Mouse (Mus musculus) MEL (cell line): ENCODE results near the gene Uncx. TPM values are rescaled to one million over a fixed set of nuclear protein-coding genes. Genes with fewer than 3 reads are reported as not detected.

Source experiments
- DNase-seq: peaks from one replicate; pipeline ENCODE4 v3.0.0; 2011; ENCODE audit warnings: low read depth, low spot score
- H3K27ac ChIP-seq: 2 replicates; pipeline ENCODE4 v1.5.1; 2012; ENCODE audit warnings: low read depth, mild to moderate bottlenecking, control low read depth, low read length, moderate library complexity; ENCODE audit not compliant: control insufficient read depth
- H3K27me3 ChIP-seq, 2 experiments: fragments of 150-350 bp in 1 of 2; sonication (generic) in 1 of 2; 2 replicates each; pipeline ENCODE4 v1.6.1; 2012; ENCODE audit warnings: low read length in 2 of 2, mild to moderate bottlenecking in 2 of 2, improper control_type of control experiment in 1 of 2, moderate library complexity in 1 of 2; ENCODE audit not compliant: insufficient read depth in 2 of 2, control insufficient read depth in 1 of 2
- H3K36me3 ChIP-seq, 2 experiments: 2 replicates each; pipeline ENCODE4 v1.6.1; 2012 to 2014; ENCODE audit warnings: low read length in 2 of 2, improper control_type of control experiment in 1 of 2, inconsistent platforms in 1 of 2, mild to moderate bottlenecking in 1 of 2; ENCODE audit not compliant: insufficient read depth in 2 of 2, control insufficient read depth in 1 of 2
- H3K4me1 ChIP-seq, 2 experiments: fragments of 150-350 bp in 1 of 2; sonication (generic) in 1 of 2; 2 replicates each; pipeline ENCODE4 v1.6.1; 2012; ENCODE audit warnings: low read length in 2 of 2, improper control_type of control experiment in 1 of 2, mild to moderate bottlenecking in 1 of 2; ENCODE audit not compliant: insufficient read depth in 2 of 2, control insufficient read depth in 1 of 2
- H3K4me3 ChIP-seq, 2 experiments: fragments of 150-350 bp in 1 of 2; sonication (generic) in 1 of 2; 2 replicates each; pipeline ENCODE4 v1.5.1; 2012; ENCODE audit warnings: low read depth in 2 of 2, low read length in 2 of 2, mild to moderate bottlenecking in 2 of 2, moderate library complexity in 2 of 2, control low read depth in 1 of 2, improper control_type of control experiment in 1 of 2; ENCODE audit not compliant: control insufficient read depth in 1 of 2, insufficient read depth in 1 of 2
- H3K79me2 ChIP-seq: 2 replicates; pipeline ENCODE4 v1.6.1; 2012; ENCODE audit warnings: mild to moderate bottlenecking, low read length, moderate library complexity; ENCODE audit not compliant: control insufficient read depth, poor library complexity, insufficient read depth
- H3K9ac ChIP-seq: 2 replicates; pipeline ENCODE4 v1.6.1; 2012; ENCODE audit warnings: low read depth, mild to moderate bottlenecking, control low read depth, low read length, moderate library complexity; ENCODE audit not compliant: control insufficient read depth, poor library complexity, severe bottlenecking
- H3K9me3 ChIP-seq: fragments of 150-350 bp; sonication (generic); replicated peaks from 2 replicates; pipeline ENCODE4 v1.6.1; 2012; ENCODE audit warnings: mild to moderate bottlenecking, low read length, improper control_type of control experiment, moderate library complexity; ENCODE audit not compliant: insufficient read depth
- BHLHE40 ChIP-seq: IDR thresholded peaks from 2 replicates; pipeline ENCODE4 v1.6.1; 2012; ENCODE audit warnings: low read depth, mild to moderate bottlenecking, inconsistent platforms, low read length, improper control_type of control experiment, borderline replicate concordance
- CTCF ChIP-seq, 3 experiments: IDR thresholded peaks in 2 of 3; conservative IDR thresholded peaks in 1 of 3; 2 replicates each; pipeline ENCODE4 v1.5.1; 2011 to 2012; ENCODE audit warnings: low read length in 3 of 3, low read depth in 2 of 3, mild to moderate bottlenecking in 2 of 3, improper control_type of control experiment in 1 of 3, inconsistent platforms in 1 of 3, mixed read lengths in 1 of 3, moderate library complexity in 1 of 3; ENCODE audit not compliant: control insufficient read depth in 1 of 3, insufficient read depth in 1 of 3, poor library complexity in 1 of 3, severe bottlenecking in 1 of 3
- ELF1 ChIP-seq: IDR thresholded peaks from 2 replicates; pipeline ENCODE4 v1.6.1; 2014; ENCODE audit warnings: low read depth, mild to moderate bottlenecking, inconsistent platforms, low read length, improper control_type of control experiment, moderate library complexity
- EP300 ChIP-seq, 2 experiments: IDR thresholded peaks; 2 replicates each; pipeline ENCODE4 v1.6.1; 2011; ENCODE audit warnings: improper control_type of control experiment in 2 of 2, low read length in 2 of 2, low read depth in 1 of 2, mild to moderate bottlenecking in 1 of 2
- ETS1 ChIP-seq: IDR thresholded peaks from 2 replicates; pipeline ENCODE4 v1.6.1; 2012; ENCODE audit warnings: low read depth, mild to moderate bottlenecking, inconsistent platforms, low read length, improper control_type of control experiment, moderate library complexity
- MEF2A ChIP-seq: IDR thresholded peaks from 2 replicates; pipeline ENCODE4 v1.6.1; 2014; ENCODE audit warnings: low read depth, mild to moderate bottlenecking, inconsistent platforms, low read length, improper control_type of control experiment; ENCODE audit not compliant: poor library complexity, insufficient replicate concordance, severe bottlenecking; ENCODE audit errors: extremely low read depth
- NRF1 ChIP-seq: IDR thresholded peaks from 2 replicates; pipeline ENCODE4 v1.6.1; 2014; ENCODE audit warnings: low read depth, mild to moderate bottlenecking, inconsistent platforms, low read length, improper control_type of control experiment, moderate library complexity; ENCODE audit not compliant: poor library complexity, insufficient read depth, severe bottlenecking
- SMC3 ChIP-seq: IDR thresholded peaks from 2 replicates; pipeline ENCODE4 v1.6.1; 2011; ENCODE audit warnings: low read depth, low read length, improper control_type of control experiment
- TAL1 ChIP-seq: IDR thresholded peaks from 2 replicates; pipeline ENCODE4 v1.6.1; 2012; ENCODE audit warnings: mild to moderate bottlenecking, inconsistent platforms, low read length, moderate library complexity, mixed read lengths
- UBTF ChIP-seq: IDR thresholded peaks from 2 replicates; pipeline ENCODE4 v1.6.1; 2012; ENCODE audit warnings: low read depth, mild to moderate bottlenecking, inconsistent platforms, low read length, improper control_type of control experiment, moderate library complexity, borderline replicate concordance; ENCODE audit not compliant: insufficient read depth
- USF1 ChIP-seq: IDR thresholded peaks from 2 replicates; pipeline ENCODE4 v1.6.1; 2014; ENCODE audit warnings: low read depth, mild to moderate bottlenecking, inconsistent platforms, low read length, improper control_type of control experiment, moderate library complexity
- ZC3H11A ChIP-seq: IDR thresholded peaks from 2 replicates; pipeline ENCODE4 v1.6.1; 2012; ENCODE audit warnings: low read depth, mild to moderate bottlenecking, inconsistent platforms, low read length, improper control_type of control experiment
- polyA plus RNA-seq, 2 experiments: library from polyadenylated mRNA; stranded (reverse) in 1 of 2; unstranded in 1 of 2; fragments of >175 nt in 1 of 2; fragments of >200 nt in 1 of 2; gene quantifications; 2 replicates each; pipeline versions ENCODE4 v1.2.1 to v1.2.4; 2012; ENCODE audit warnings: low replicate concordance in 2 of 2, low read depth in 1 of 2; ENCODE audit not compliant: insufficient read length in 2 of 2, insufficient read depth in 1 of 2, missing spikeins in 1 of 2
- total RNA-seq: library from RNA; depleted of rRNA; stranded (reverse); fragments of 300-350 nt; gene quantifications from 2 replicates; pipeline ENCODE4 v1.2.3, GENCODE M21; 2012

The Uncx gene
- total and polyA plus RNA-seq, 3 experiments: not detected

- TF ChIP-seq BHLHE40 (no peak), EP300 (IDR thresholded peaks at IDR 0.05; ENCODE audit: low read depth in 1 of 2, low read length in 2 of 2) (no peak), USF1 (no peak), ZC3H11A (no peak), TAL1 (no peak), UBTF (no peak), ELF1 (no peak), MEF2A (no peak), SMC3 (no peak), CTCF (IDR thresholded peaks at IDR 0.05 in 2 of 3, conservative IDR thresholded peaks at IDR 0.05 in 1 of 3; ENCODE audit: control insufficient read depth in 1 of 3, insufficient read depth in 1 of 3, low read depth in 2 of 3, low read length in 3 of 3, poor library complexity in 1 of 3, severe bottlenecking in 1 of 3) (no peak), NRF1 (no peak)
These were observed 3.6 kb downstream of the Uncx start for GRCm38 (mm10) chr5:139546771-139547420.

DNA sequence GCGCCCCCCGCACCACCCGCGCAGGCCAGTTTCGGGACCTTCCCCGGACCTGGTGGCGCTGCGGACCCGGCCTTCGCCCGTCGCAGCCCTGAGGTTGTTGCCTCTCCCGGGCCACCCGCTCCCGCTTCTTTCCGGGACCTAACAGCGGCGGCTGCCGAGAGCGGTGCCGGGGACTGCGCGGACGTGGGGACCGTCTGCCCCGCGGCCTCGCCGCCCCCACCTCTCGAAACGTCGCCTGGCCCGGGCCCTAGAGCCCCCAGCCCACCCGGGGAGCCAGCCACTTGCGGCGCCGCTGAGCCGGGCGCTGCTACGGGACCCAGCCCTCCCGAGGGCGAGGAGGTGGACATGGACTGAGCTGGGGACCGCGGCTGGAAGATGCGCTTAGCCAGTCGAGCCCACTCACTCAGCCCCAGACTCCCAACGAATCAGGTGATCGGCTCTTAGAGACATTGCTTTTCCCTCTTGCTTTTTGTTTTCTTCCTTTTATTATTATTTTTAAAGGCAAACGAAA lies 4.2 kb downstream of the Uncx start:
- Histone ChIP-seq H3K27me3 (no peaks in the 10 kb centered on the region), H3K4me3 (no peak overlapping the region), H3K9ac (no peak overlapping the region), H3K79me2 (no peaks in the 10 kb centered on the region), H3K9me3 (no peaks in the 10 kb centered on the region), H3K27ac (no peak overlapping the region), H3K36me3 (no peaks in the 10 kb centered on the region), H3K4me1 (no peaks in the 10 kb centered on the region)
- no peak for TF ChIP-seq ETS1
- no peak for DNase-seq

More at GRCm38 (mm10) chr5:139546771-139547420, 3.6 kb downstream of the Uncx start:
- Histone ChIP-seq H3K9ac (no peak overlapping the region), H3K4me1 (no peaks in the 10 kb centered on the region), H3K9me3 (no peaks in the 10 kb centered on the region), H3K4me3 (no peak overlapping the region), H3K36me3 (no peaks in the 10 kb centered on the region), H3K79me2 (no peaks in the 10 kb centered on the region), H3K27ac (no peak overlapping the region), H3K27me3 (no peaks in the 10 kb centered on the region)
- no peak for DNase-seq
